Mouse (Mus musculus): ENCODE data around the gene Sesn3.
"Not testable (repeated sequence)": the region's sequence is repeated elsewhere in the genome, so short reads cannot be mapped to it uniquely, and the experiment has no call there.

The Sesn3 gene

GRCm38 (mm10) chr9:14274986-14275720, at the start of gene Sesn3:
Gene Sesn3 (plus strand): TSS chr9:14275067.
- peak; percentile 74 for DNase-seq (ENCODE audit: low read depth, low spot score)

- DNase-seq (ENCODE audit: low read depth, low spot score) = not testable (repeated sequence)
These were observed 47.8 kb upstream of the Sesn3 start for GRCm38 (mm10) chr9:14227086-14227485.

GRCm38 (mm10) chr9:14233702-14234373, 41.0 kb upstream of the Sesn3 start:
- peak; percentile 60 for DNase-seq (ENCODE audit: low read depth, low spot score)

- DNase-seq (ENCODE audit: low read depth, low spot score) = no peak
These were observed 39.6 kb upstream of the Sesn3 start for GRCm38 (mm10) chr9:14235286-14235685.

- not testable (repeated sequence) for DNase-seq (ENCODE audit: low read depth, low spot score)
These were observed 33.9 kb upstream of the Sesn3 start for GRCm38 (mm10) chr9:14241003-14241402.

GRCm38 (mm10) chr9:14242308-14242707, 32.6 kb upstream of the Sesn3 start:
- DNase-seq (ENCODE audit: low read depth, low spot score) = no peak

GRCm38 (mm10) chr9:14244528-14244927, 30.3 kb upstream of the Sesn3 start:
- DNase-seq (ENCODE audit: low read depth, low spot score) = no peak

GRCm38 (mm10) chr9:14245013-14245586, 29.8 kb upstream of the Sesn3 start:
- no peak for DNase-seq (ENCODE audit: low read depth, low spot score)

- DNase-seq (ENCODE audit: low read depth, low spot score) = no peak
These were observed 28.7 kb upstream of the Sesn3 start for GRCm38 (mm10) chr9:14246016-14246799.

GRCm38 (mm10) chr9:14247480-14248208, 27.2 kb upstream of the Sesn3 start:
- no peak for DNase-seq (ENCODE audit: low read depth, low spot score)

GRCm38 (mm10) chr9:14248209-14248596, 26.7 kb upstream of the Sesn3 start:
- DNase-seq (ENCODE audit: low read depth, low spot score) = no peak

GRCm38 (mm10) chr9:14261150-14261549, 13.7 kb upstream of the Sesn3 start:
- DNase-seq (ENCODE audit: low read depth, low spot score) = no peak

- DNase-seq (ENCODE audit: low read depth, low spot score) = no peak
These were observed 12.3 kb upstream of the Sesn3 start for GRCm38 (mm10) chr9:14262568-14262972.

- DNase-seq (ENCODE audit: low read depth, low spot score) = no peak
These were observed 8.4 kb upstream of the Sesn3 start for GRCm38 (mm10) chr9:14266470-14266869.

GRCm38 (mm10) chr9:14268578-14268977, 6.3 kb upstream of the Sesn3 start:
- no peak for DNase-seq (ENCODE audit: low read depth, low spot score)

GRCm38 (mm10) chr9:14272921-14273320, 1.9 kb upstream of the Sesn3 start:
- DNase-seq (ENCODE audit: low read depth, low spot score) = no peak

GRCm38 (mm10) chr9:14274586-14274985, 281 bp upstream of the Sesn3 start:
- no peak for DNase-seq (ENCODE audit: low read depth, low spot score)

GRCm38 (mm10) chr9:14275792-14276480, 1.1 kb downstream of the Sesn3 start:
- DNase-seq (ENCODE audit: low read depth, low spot score) = peak; percentile 92

GRCm38 (mm10) chr9:14276481-14277287, 1.8 kb downstream of the Sesn3 start:
- DNase-seq (ENCODE audit: low read depth, low spot score) = peak; percentile 31
